Mouse (Mus musculus) limb, embryonic 15.5 days (tissue): ENCODE measurements around the gene Acad11. TPM values are rescaled to one million over a fixed set of nuclear protein-coding genes. Genes with fewer than 3 reads are reported as not detected.

Experiments
- ATAC-seq: fragments of 200-750 bp; cut with Nextera tagmentation; 2 replicates; pipeline ENCODE4 v1.8.0; 2017; ENCODE audit warnings: low read depth, moderate TSS enrichment; ENCODE audit not compliant: insufficient number of reproducible peaks, low FRiP score, low TSS enrichment
- H3K27ac ChIP-seq: fragments of 300-500 bp; sonication (generic); 2 replicates; pipeline ENCODE4 v1.5.1; 2015; ENCODE audit warnings: moderate library complexity, mild to moderate bottlenecking, inconsistent platforms
- H3K27me3 ChIP-seq: fragments of 300-500 bp; sonication (generic); 2 replicates; pipeline ENCODE4 v1.6.1; 2015; ENCODE audit warnings: inconsistent platforms
- H3K36me3 ChIP-seq: fragments of 300-500 bp; sonication (generic); 2 replicates; pipeline ENCODE4 v1.6.1; 2015; ENCODE audit warnings: inconsistent platforms
- H3K4me1 ChIP-seq: fragments of 300-500 bp; sonication (generic); 2 replicates; pipeline ENCODE4 v1.6.1; 2015; ENCODE audit warnings: inconsistent platforms
- H3K4me2 ChIP-seq: fragments of 300-500 bp; sonication (generic); 2 replicates; pipeline ENCODE4 v1.6.1; 2015; ENCODE audit warnings: mild to moderate bottlenecking, inconsistent platforms
- H3K4me3 ChIP-seq: fragments of 300-500 bp; sonication (generic); 2 replicates; pipeline ENCODE4 v1.5.1; 2015; ENCODE audit warnings: mild to moderate bottlenecking, inconsistent platforms
- H3K9ac ChIP-seq: fragments of 300-500 bp; sonication (generic); 2 replicates; pipeline ENCODE4 v1.6.1; 2015; ENCODE audit warnings: inconsistent platforms
- H3K9me3 ChIP-seq: fragments of 300-500 bp; sonication (generic); 2 replicates; pipeline ENCODE4 v1.6.1; 2016; ENCODE audit warnings: inconsistent platforms
- WGBS: fragments of 180-500 bp; shearing (Covaris S2); methylation state at CpG from one replicate; pipeline ENCODE4 v1.1.7; 2015; 5-methylcytosine and 5-hydroxymethylcytosine counted together
- polyA plus RNA-seq: library from polyadenylated mRNA; unstranded; fragments of >200 nt; fragmentation: Nextera tagmentation; extraction: Ambion mirVana; gene quantifications from 2 replicates; pipeline ENCODE4 v1.2.1, GENCODE M21; 2015

Acad11 gene
- polyA plus RNA-seq, 1 experiment from 2014 or later, result 12.5 TPM

GRCm38 (mm10) chr9:104156506-104156905 is 93.3 kb downstream of the Acad11 start:
- H3K9me3 ChIP-seq, result no peaks in the 10 kb centered on the region
- H3K27ac ChIP-seq, result no peak overlapping the region
- peaks cover 91% of the 10 kb centered on the region for H3K36me3 ChIP-seq
- no peaks in the 10 kb centered on the region for H3K27me3 ChIP-seq
- ATAC-seq, result no peak
- no peaks in the 10 kb centered on the region for H3K4me1 ChIP-seq
- no peak overlapping the region for H3K4me2 ChIP-seq
- H3K9ac ChIP-seq, result no peak overlapping the region
- 92% methylated on average over 8 of the region's 8 CpGs for WGBS
- H3K4me3 ChIP-seq, result no peak overlapping the region

DNA sequence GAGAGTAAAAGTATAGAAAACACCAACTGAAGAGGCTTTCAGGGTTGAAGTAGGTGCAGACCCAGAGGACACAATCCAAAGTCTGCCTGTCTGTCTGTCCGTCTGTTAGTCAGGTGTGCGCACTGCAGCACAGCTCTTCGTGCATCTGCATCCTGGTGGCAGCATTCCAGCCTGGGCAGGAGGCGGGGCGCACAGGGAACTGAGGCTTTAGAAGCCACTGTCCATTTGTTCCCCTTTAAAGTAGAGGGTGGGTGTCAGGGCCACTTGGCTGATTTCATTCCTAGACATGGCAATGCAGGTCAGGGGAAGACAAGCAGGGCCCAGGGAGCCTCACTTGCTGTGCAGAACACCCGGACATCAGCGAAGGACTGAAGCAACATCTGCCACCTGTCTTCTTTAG is 94.1 kb downstream of the Acad11 start:
- no peak overlapping the region for H3K9ac ChIP-seq
- peaks cover 91% of the 10 kb centered on the region for H3K36me3 ChIP-seq
- WGBS, result 94% methylated on average over 7 of the region's 7 CpGs

DNA sequence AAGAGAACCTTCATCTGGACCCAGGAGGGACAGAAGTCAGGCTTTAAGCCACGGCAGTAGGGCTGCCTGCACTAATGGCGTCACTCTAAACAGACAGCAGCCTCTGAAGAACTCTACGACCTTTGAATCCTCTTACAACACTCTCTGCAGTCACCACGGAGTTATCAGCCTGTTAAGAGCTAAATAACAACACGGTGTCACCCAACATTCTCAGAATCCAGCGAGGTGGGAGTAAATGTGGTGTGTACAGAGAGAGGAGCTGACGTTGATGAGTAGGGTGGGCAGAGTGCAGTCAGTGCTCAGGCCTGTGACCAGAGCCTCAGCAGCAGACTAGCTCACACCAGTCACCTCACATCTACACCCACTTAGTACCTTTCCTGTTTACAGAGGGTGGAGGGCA is 97.9 kb downstream of the Acad11 start:
- no peak overlapping the region for H3K9ac ChIP-seq
- no peak overlapping the region for H3K4me2 ChIP-seq
- peaks cover 91% of the 10 kb centered on the region for H3K36me3 ChIP-seq
- H3K27ac ChIP-seq, result no peak overlapping the region
- WGBS, result 83% methylated on average over 7 of the region's 7 CpGs
- H3K27me3 ChIP-seq, result no peaks in the 10 kb centered on the region
- H3K9me3 ChIP-seq, result no peaks in the 10 kb centered on the region
- ATAC-seq, result no peak
- H3K4me1 ChIP-seq, result no peaks in the 10 kb centered on the region
- H3K4me3 ChIP-seq, result no peak overlapping the region

More for the DNA sequence above, 94.1 kb downstream of the Acad11 start:
- no peak overlapping the region for H3K4me2 ChIP-seq
- H3K27ac ChIP-seq, result no peak overlapping the region
- H3K4me1 ChIP-seq, result no peaks in the 10 kb centered on the region
- H3K9me3 ChIP-seq, result no peaks in the 10 kb centered on the region
- no peak for ATAC-seq
- no peaks in the 10 kb centered on the region for H3K27me3 ChIP-seq
- no peak overlapping the region for H3K4me3 ChIP-seq

DNA sequence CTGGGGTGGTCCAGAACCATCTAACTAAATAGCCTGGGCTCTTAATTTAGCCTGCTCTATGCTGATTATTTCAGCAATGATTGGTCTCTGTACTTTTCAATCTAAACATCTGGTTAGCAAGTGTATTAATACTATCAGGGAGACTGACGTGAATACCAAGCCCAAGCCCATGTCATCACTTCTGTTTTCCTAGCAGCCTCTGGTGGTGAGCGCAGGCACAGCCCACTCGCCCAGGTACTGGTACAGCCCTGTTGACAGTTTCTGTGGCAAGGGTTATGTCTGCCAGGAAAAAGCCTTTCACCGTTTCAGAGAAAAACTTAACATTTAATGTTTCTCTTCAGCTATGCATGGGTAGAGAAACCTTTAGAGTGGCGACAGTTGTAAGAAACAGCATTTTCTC is 101.0 kb downstream of the Acad11 start:
- Histone ChIP-seq H3K36me3 (peaks cover 85% of the 10 kb centered on the region), H3K4me1 (no peaks in the 10 kb centered on the region), H3K4me2 (no peak overlapping the region), H3K27ac (no peak overlapping the region), H3K9me3 (no peaks in the 10 kb centered on the region), H3K9ac (no peak overlapping the region), H3K27me3 (no peaks in the 10 kb centered on the region), H3K4me3 (no peak overlapping the region)
- 81% methylated on average over 5 of the region's 5 CpGs for WGBS
- no peak for ATAC-seq

- 88% methylated on average over 5 of the region's 5 CpGs for WGBS
- no peak overlapping the region for H3K4me2 ChIP-seq
- no peak overlapping the region for H3K27ac ChIP-seq
- ATAC-seq, result no peak
- no peaks in the 10 kb centered on the region for H3K9me3 ChIP-seq
- no peak overlapping the region for H3K4me3 ChIP-seq
- no peak overlapping the region for H3K9ac ChIP-seq
- no peaks in the 10 kb centered on the region for H3K4me1 ChIP-seq
- no peaks in the 10 kb centered on the region for H3K27me3 ChIP-seq
- H3K36me3 ChIP-seq, result peaks cover 85% of the 10 kb centered on the region
Observed at GRCm38 (mm10) chr9:104165926-104166325, 102.7 kb downstream of the Acad11 start.

DNA sequence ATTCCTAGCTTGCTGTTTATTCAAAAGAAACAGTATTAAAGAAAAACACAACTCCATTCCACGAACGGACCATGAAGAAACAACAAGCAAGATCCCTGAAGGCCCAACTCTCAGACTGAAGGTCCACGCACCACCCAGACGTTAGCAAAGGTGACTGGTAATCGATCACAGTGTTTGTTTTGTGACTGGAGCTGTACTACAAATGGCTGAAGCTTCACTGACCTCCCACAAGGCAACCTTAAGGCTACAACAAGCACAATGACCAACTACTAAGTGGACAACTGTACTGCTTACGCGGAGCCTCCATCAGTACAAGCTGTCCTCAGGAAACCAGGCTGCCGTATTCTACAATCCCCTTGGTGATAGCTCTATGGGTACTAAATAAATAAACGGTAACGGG is 106.8 kb downstream of the Acad11 start:
- no peak for ATAC-seq
- 93% methylated on average over 10 of the region's 10 CpGs for WGBS
- Histone ChIP-seq H3K4me2 (no peak overlapping the region), H3K9ac (no peak overlapping the region), H3K9me3 (no peaks in the 10 kb centered on the region), H3K4me3 (no peak overlapping the region), H3K27me3 (no peaks in the 10 kb centered on the region), H3K4me1 (no peaks in the 10 kb centered on the region), H3K27ac (no peak overlapping the region), H3K36me3 (peaks cover 80% of the 10 kb centered on the region)

- Histone ChIP-seq H3K4me3 (no peak overlapping the region), H3K4me2 (no peak overlapping the region), H3K9ac (no peak overlapping the region), H3K4me1 (no peaks in the 10 kb centered on the region), H3K27me3 (no peaks in the 10 kb centered on the region), H3K27ac (no peak overlapping the region), H3K9me3 (no peaks in the 10 kb centered on the region), H3K36me3 (peaks cover 82% of the 10 kb centered on the region)
- no peak for ATAC-seq
- 93% methylated on average over 6 of the region's 6 CpGs for WGBS
Observed at GRCm38 (mm10) chr9:104171651-104172050, 108.5 kb downstream of the Acad11 start.

DNA sequence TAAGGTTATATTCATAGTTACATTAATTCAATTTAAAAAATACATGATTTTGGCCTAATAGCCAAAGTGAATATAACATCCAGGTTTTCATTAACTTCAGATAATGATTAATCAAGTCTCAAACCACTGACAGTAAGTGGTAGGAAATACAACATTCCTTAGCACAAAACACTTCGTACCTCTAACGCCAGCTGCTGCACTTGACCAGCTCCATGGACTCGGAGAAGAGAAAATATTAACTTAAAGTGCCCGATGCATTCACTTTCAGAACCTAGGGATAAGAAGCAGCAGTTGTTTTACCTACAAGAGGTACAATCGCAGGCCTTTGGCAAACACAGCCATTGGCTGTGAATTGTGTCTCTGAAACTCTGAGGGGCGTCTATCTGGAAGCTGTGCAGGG is 109.2 kb downstream of the Acad11 start:
- no peak overlapping the region for H3K4me2 ChIP-seq
- no peak overlapping the region for H3K9ac ChIP-seq
- H3K36me3 ChIP-seq, result peaks cover 81% of the 10 kb centered on the region
- H3K27ac ChIP-seq, result no peak overlapping the region
- no peaks in the 10 kb centered on the region for H3K4me1 ChIP-seq
- 92% methylated on average over 6 of the region's 6 CpGs for WGBS
- ATAC-seq, result no peak
- H3K27me3 ChIP-seq, result no peaks in the 10 kb centered on the region
- H3K9me3 ChIP-seq, result no peaks in the 10 kb centered on the region
- no peak overlapping the region for H3K4me3 ChIP-seq

Other genes starting within 250 kb of the Acad11 start
- 4.2 and 5.7 TPM in 2 replicates for gene Nphp3, start 60.8 kb upstream of the Acad11 start, polyA plus RNA-seq
- gene Gm28305, start 22.7 kb upstream of the Acad11 start, polyA plus RNA-seq, result not detected in 2 replicates
- 59.4 and 62.3 TPM in 2 replicates for gene Uba5, start 243 bp upstream of the Acad11 start, polyA plus RNA-seq
- 4.8 and 6.9 TPM in 2 replicates for gene Ackr4, start 63.6 kb downstream of the Acad11 start, polyA plus RNA-seq
- gene Dnajc13, start 199.6 kb downstream of the Acad11 start, polyA plus RNA-seq, result 18.1 and 19.9 TPM in 2 replicates